Mouse (Mus musculus): ENCODE measurements around the gene Gm10358.
"Not testable (repeated sequence)": the region's sequence is repeated elsewhere in the genome, so short reads cannot be mapped to it uniquely, and the experiment has no call there.

Gm10358 gene

GRCm38 (mm10) chr8:75406489-75406888 is at the start of gene Gm10358:
Gene Gm10358 (minus strand): TSS chr8:75406589.
- no peak for DNase-seq (ENCODE audit: low spot score)

- DNase-seq (ENCODE audit: low spot score), result no peak
Measured at GRCm38 (mm10) chr8:75448394-75448793, 42.0 kb upstream of the Gm10358 start, which contains the start of gene Iqcm. Gene Iqcm (plus strand): TSS chr8:75448694.

- not testable (repeated sequence) for DNase-seq (ENCODE audit: low spot score)
Measured at GRCm38 (mm10) chr8:75415696-75416095, 9.3 kb upstream of the Gm10358 start.

- no peak for DNase-seq (ENCODE audit: low spot score)
Measured at GRCm38 (mm10) chr8:75384770-75385290, 21.6 kb downstream of the Gm10358 start.

DNA sequence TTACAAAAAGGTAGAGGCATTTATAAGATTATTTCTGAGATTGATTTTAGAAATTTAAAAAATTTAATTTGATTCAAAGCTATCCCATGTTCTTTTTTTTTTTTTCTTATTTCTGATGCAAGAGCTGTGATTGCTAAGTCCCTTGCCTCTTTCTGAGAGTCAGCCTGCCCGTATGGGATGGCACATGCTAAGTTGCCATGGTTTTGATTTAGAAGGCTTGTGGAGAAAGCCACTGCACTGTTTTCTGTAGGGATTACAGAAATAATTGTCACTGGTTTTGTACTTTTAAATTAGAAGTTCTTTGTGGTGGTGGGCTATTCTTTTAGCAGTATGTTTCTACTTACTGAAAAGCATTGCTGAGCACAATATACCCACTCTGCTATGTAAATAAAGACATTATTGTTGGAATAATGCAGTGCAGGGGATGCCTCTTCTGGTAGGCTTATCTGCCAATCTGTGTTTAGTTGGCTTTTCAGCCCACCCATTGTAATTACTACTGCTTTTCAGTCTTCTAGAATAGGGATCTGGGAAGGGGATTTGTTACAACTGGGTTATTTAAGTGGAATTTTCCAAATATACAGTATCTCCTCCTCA is 30.8 kb downstream of the Gm10358 start:
- DNase-seq (ENCODE audit: low spot score), result no peak

- DNase-seq (ENCODE audit: low spot score), result no peak
Measured at GRCm38 (mm10) chr8:75372006-75372405, 34.4 kb downstream of the Gm10358 start.
